Mouse (Mus musculus) CD4-positive, CD25-positive, alpha-beta regulatory T cell, adult 4 months (primary cell): ENCODE results near the gene Scrn1. TPM values are rescaled to one million over a fixed set of nuclear protein-coding genes. Genes with fewer than 3 reads are reported as not detected.

Experiments
- ATAC-seq: one replicate; pipeline ENCODE4 v1.8.0; 2017
- polyA plus RNA-seq, 2 experiments: library from polyadenylated mRNA; unstranded; fragments of 100-300 nt; shearing (Covaris generic); gene quantifications; one replicate each; pipeline ENCODE4 v1.2.1; 2017

Scrn1 gene
- polyA plus RNA-seq, 2 experiments from 2014 or later = 0.22 TPM; not detected in 1

GRCm38 (mm10) chr6:54528666-54529065 is 37.6 kb downstream of the Scrn1 start:
- no peak for ATAC-seq

- no peak for ATAC-seq
Measured at GRCm38 (mm10) chr6:54518758-54519157, 47.5 kb downstream of the Scrn1 start.

- ATAC-seq = no peak
Measured at GRCm38 (mm10) chr6:54516512-54517134, 49.7 kb downstream of the Scrn1 start.

- no peak for ATAC-seq
Measured at GRCm38 (mm10) chr6:54512256-54512655, 54.0 kb downstream of the Scrn1 start.

GRCm38 (mm10) chr6:54509264-54509663 is 57.0 kb downstream of the Scrn1 start:
- no peak for ATAC-seq

GRCm38 (mm10) chr6:54508256-54508793 is 58.0 kb downstream of the Scrn1 start:
- ATAC-seq = no peak

- no peak for ATAC-seq
Measured at GRCm38 (mm10) chr6:54507808-54508207, 58.5 kb downstream of the Scrn1 start.

GRCm38 (mm10) chr6:54507002-54507401 is 59.3 kb downstream of the Scrn1 start:
- ATAC-seq = no peak

- ATAC-seq = no peak
Measured at GRCm38 (mm10) chr6:54506318-54506717, 60.0 kb downstream of the Scrn1 start.

GRCm38 (mm10) chr6:54502661-54503115 is 63.6 kb downstream of the Scrn1 start:
- ATAC-seq = no peak

- ATAC-seq = no peak
Measured at GRCm38 (mm10) chr6:54496214-54496613, 70.1 kb downstream of the Scrn1 start.

GRCm38 (mm10) chr6:54494612-54495398 is 71.5 kb downstream of the Scrn1 start:
- ATAC-seq = no peak

- ATAC-seq = no peak
Measured at GRCm38 (mm10) chr6:54494097-54494496, 72.2 kb downstream of the Scrn1 start.

- ATAC-seq = no peak
Measured at GRCm38 (mm10) chr6:54491074-54491473, 75.2 kb downstream of the Scrn1 start.

GRCm38 (mm10) chr6:54485973-54486569 is 80.2 kb downstream of the Scrn1 start:
- no peak for ATAC-seq

GRCm38 (mm10) chr6:54485435-54485901 is 80.8 kb downstream of the Scrn1 start:
- ATAC-seq = no peak

- ATAC-seq = no peak
Measured at GRCm38 (mm10) chr6:54485000-54485399, 81.3 kb downstream of the Scrn1 start.

- ATAC-seq = no peak
Measured at GRCm38 (mm10) chr6:54481390-54482112, 84.7 kb downstream of the Scrn1 start.

- no peak for ATAC-seq
Measured at GRCm38 (mm10) chr6:54478646-54479324, 87.5 kb downstream of the Scrn1 start.

- ATAC-seq = no peak
Measured at GRCm38 (mm10) chr6:54475926-54476667, 90.2 kb downstream of the Scrn1 start.
